Mouse (Mus musculus): Measurements from ENCODE around the gene Slc52a3.

The Slc52a3 gene

DNA sequence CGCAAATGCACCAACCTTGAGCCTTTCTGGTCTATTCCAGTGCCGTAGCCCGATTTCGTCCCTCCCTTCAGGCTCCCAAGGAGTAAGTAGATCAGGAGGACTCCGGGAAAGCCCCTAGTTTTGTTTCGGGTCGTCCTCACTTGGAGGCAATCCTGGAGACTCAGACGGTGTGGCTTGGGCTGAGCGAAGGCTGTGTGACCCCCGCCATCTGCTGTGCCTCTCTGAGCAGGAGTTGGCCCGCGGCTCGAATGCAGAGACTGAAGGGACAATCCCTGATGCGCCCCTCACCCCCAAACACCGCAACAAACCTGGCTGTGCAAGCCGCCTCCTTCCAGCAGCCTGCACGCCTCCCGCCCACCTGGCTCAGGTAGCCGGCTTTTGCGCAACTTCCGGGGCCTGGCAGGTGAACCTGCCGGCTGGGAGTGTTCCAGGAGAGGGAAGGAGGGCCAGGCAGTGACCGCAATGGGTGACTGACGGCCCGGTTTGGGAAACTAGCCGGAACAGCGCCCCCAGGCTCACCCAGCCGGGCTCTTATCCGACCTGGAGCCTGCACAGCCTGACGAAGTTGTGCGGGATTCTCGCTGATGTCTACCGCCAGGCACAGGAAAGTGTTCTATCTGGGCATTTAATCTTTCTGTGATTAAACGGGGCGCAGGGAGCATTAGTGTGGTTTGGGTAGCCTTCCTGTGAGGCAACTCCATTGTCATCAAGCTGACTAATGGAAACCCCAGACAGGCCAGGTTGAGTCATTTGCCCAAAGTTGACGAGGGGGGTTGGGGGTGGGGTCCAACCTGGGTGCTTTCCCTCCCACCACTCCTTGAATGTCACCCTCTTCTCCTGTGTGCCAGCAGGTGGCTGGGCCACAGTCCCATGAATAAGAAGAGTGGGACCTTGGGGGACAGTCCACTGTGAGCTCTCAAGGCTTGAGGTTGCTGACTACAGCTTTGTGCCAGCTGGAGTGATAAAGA, 22.4 kb upstream of the Slc52a3 start:
- in situ Hi-C loops (cut with MboI, MseI) = no loop called here

DNA sequence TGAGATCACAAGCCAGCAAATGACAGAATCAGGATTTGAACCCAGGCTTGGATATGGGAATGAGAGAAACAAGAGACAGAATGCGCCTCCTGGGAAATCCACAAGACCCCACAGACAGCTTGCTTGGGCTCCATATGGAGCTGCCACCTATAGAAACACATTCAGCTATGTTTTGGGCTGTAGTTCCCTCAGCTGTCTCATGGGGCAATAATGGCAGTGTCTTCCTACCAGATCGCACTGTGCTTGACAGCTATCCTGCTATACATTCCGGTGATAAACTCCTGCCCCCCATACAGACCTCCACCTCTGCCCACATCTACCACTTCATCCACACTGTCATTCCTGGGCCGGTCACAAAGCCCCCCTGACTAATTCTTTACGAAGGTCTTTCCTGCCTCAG, 21.0 kb upstream of the Slc52a3 start:
- in situ Hi-C loops (cut with MboI, MseI) = loop anchor here (25.0 kb wide), 1 partner anchor 1663 kb away; the partner anchor contains the start of gene Gm10130

DNA sequence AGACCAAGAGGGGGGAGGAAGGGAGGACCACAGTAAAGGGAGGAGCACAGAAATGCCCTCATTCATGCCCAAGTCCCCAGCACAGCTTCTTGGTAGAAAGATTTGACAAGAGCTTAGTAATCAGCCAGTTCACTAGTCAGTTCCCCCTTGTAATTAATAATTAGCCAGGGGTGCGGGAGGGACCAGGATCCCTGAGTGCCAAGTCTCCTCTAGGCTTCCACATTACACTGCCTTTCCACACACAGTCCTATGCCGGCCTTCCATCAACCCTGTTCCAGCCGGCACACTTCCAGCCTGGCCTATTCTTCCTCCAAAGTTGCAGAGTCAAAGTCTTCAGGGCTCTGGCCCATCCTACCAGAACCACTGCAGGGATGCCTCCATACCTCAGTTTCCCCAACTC, 20.2 kb upstream of the Slc52a3 start:
- in situ Hi-C loops (cut with MboI, MseI) = loop anchor here (25.0 kb wide), 1 partner anchor 1664 kb away; the partner anchor contains the start of gene Gm10130

DNA sequence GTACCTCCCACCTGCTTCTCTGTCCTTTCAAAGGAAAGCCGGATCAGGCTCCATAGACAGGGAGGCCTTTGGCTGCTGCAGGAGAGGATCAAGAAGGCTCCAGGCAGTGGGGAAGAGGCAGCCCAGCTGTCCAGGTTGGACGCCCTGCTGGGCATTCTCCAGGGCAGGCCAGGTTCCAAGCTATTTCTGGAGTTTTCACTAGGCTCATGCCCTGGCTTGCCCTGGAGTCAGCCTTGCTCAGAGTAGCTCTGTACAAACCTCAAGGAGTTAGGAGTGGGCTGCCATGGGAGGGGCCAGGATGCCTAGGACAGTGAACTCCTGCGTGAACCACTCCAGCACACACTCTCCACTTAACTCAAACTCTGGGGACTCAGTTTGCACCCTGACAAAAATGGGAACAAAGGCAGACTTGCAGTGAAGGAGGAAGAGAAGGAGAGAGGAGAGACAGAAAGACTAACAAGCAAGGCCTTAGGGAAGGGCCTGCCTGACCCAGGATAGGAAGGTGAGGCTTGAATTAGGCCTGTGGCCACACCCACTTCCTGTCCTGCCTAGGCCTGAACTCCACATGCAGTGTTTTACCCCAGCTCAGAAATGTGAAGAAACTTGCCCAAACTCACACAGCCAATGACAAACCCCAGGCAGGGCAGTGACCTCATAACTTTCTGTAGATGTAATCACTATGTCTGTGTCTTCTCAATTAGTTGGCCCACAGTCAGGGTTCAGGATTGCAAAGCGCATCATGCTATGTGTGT, 18.4 kb upstream of the Slc52a3 start:
- in situ Hi-C loops (cut with MboI, MseI) = loop anchor here (25.0 kb wide), 1 partner anchor 1666 kb away; the partner anchor contains the start of gene Gm10130

DNA sequence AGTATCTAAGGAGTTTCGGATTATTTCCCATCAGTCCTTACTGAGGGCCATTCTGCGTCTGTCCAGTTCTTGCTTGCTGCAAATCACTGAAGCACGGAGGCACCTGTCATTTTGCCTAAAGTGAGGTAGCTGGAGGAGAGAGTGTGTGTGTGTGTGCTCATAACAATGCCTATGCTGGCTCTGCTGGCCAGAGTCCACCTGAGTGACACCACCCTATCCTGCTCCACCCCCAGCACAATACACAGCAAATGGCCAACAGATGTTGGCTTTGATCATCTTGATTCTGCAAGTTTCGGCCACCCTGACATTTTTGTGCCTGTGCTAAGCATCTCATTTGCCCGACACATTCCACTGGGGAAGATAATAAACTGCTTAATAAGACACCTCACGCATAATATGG, 17.8 kb upstream of the Slc52a3 start:
- in situ Hi-C loops (cut with MboI, MseI) = loop anchor here (25.0 kb wide), 1 partner anchor 1666 kb away; the partner anchor contains the start of gene Gm10130

DNA sequence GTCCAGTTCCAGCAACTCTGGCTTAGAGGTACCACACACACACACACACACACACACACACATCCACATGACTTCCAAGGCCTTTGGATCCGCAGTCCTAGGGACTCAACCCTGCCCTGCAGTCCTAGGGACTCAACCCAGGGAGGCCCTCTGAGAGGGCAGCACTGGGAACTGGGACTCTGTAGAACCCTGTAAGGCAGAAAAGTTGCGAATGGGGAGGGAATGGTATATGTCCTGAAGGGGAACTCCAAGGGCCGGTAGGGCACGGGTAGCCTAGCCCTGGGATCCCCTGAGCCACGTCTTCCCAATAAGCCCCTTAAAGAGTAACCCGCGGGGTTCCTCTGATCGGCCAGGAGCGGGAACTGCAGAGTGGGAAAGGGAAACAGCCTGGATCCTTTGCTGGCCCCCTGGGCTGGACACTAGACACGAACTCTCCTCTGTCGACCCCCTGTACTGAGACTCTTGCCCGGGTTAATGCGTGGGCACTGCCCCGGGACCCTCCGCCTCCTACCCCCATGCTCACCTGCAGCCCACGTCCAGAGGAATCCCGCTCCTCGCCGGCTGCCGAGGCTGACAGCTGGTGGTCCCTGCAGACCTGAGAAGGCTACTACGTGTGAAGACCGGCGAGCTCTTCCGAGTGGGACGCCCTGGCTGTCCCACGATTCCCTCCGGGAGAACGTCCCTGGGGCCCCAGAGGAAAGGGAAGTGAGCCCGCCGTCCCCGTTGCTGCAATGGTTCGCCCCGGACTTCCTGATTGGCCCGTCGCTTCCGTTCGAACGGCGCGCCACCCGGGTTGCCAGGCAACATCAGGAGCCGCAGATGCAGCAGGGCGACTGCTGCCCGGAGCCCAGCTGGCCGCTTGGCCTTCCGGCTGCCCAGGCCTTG, 16.6 kb upstream of the Slc52a3 start, which contains the start of gene Fam110a:
Gene Fam110a, minus strand, starts transcription at position 750 of the 885 bp plus-strand sequence.
- in situ Hi-C loops (cut with MboI, MseI) = loop anchor here (25.0 kb wide), 1 partner anchor 1667 kb away; the partner anchor contains the start of gene Gm10130

DNA sequence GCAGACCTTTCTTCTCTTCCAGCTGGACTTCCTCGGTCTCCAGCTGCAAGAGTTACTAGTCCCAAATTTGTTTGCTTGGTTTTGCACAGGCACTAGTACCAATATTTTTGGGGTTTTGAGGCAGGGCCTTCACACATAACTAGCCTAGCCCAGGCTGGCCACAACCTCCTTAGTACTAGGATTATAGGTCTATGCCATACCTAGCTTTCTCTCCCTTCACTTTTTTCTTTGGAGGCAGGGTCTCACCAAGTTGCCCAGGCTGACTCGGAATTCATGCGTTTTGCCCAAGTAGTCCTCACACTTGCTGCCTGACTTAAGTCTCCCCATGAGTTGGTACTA, 16.0 kb upstream of the Slc52a3 start:
- in situ Hi-C loops (cut with MboI, MseI) = loop anchor here (25.0 kb wide), 1 partner anchor 1668 kb away; the partner anchor contains the start of gene Gm10130

DNA sequence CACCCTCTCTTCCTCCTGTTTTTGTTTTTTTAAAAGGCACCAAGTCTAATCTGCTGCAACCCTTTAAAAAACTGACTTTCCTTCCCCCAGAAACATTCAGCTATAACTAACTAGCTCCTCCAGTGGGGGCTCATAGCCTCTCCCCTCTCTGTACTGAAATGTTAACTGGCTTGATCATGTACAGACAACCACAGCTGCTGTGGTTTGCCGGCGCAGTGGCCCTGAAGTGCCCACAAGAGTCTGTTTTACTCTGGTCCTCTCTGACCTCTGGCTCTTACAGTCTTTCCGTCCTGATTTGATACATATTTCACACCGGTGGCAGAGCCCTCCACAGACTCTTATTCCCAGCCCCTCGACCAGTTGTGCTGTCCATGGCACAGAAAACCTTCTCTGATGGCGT, 15.0 kb upstream of the Slc52a3 start:
- in situ Hi-C loops (cut with MboI, MseI) = loop anchor here (25.0 kb wide), 1 partner anchor 1669 kb away; the partner anchor contains the start of gene Gm10130

DNA sequence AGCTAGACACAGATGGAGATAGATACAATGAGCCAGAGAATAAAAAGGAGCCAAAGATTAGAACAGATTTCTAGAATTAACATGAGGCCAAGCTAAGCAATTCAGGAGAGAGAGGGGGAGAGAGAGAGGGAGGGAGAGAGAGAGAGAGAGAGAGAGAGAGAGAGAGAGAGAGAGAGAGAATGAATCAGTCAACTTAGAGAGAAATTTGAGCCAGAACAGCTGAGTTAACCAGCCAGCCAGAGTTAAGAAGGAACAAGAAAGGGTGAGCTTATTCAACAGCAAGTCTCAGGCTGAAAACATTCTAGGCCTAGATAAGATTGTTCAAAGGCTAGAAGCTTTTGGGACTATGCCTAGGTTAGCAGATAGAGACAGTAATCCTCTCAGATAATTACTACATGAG, 13.8 kb upstream of the Slc52a3 start:
- in situ Hi-C loops (cut with MboI, MseI) = loop anchor here (25.0 kb wide), 1 partner anchor 1670 kb away; the partner anchor contains the start of gene Gm10130

DNA sequence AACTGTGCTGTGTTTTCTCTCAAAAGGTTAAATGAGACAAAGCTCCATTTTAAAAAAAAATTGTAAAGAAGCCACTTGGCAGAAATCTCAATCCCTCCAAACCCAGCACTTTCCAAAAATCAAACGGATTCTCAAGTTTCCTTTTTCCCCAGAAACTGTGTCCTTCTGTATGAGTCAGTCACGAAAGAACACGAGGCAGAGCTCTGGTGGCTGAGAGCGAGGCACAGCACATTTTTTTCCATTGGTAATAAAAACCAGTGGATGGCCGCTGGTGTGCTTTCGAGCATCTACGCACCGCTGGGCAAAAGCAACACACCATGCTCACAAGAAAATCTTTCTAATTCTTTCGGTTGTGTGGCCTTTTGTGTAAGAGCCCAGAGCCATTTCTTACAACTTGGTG, 12.3 kb upstream of the Slc52a3 start:
- in situ Hi-C loops (cut with MboI, MseI) = loop anchor here (25.0 kb wide), 1 partner anchor 1672 kb away; the partner anchor contains the start of gene Gm10130

DNA sequence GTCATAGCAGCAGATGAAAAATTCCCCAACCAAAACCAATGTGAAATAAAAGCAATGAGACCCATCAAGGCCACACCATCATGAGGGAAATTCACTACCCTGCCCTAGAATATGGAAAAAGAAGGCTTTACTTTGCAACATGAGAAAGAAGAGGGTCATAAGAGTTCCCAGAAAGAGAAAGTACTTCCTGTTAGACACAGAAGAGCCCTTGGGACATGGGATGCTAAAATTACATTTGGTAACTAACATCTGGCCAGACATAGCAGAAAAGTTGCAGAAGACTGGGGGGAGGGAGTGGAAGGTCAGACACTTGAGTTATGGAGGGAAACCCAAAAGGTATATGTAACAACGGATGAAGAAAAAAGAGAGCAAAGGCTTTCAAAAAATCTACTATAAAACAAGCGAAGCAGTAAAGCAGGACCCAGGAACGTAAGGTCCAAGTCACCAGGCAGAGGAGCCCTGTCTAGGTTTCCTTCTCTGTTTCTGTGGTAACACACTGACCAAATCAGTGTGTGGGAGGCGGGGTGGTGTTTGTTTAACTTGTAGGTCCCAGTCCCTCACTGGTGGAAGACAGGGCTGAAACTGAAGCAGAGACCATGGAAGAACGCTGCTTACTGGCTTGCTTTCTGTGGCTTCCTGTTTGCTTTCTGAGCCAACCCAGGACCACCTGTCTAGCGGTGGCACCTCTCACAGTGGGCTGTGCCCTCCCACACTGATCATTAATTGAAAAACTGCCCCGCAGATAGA, 10.7 kb upstream of the Slc52a3 start:
- in situ Hi-C loops (cut with MboI, MseI) = loop anchor here (25.0 kb wide), 1 partner anchor 1673 kb away; the partner anchor contains the start of gene Gm10130

DNA sequence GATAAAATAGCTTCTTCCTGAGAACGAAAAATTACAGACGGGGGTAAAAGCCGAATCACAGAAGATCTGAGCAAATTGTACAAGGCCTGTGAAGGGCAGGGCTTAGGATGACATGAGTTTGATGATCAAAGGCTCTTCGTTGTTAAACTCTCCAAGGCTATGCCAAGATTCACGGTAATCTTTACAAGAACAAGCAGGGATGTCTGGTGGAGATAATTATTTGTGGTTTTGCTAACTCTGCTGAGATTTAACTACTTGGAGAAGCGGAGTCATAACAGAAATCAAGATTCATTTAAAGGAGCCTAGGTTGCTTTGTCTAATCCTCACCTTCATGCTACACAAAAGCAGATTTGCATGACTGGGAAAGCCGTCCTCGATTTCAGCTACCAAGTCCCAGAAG, 9.4 kb upstream of the Slc52a3 start:
- in situ Hi-C loops (cut with MboI, MseI) = loop anchor here (25.0 kb wide), 1 partner anchor 1675 kb away; the partner anchor contains the start of gene Gm10130

DNA sequence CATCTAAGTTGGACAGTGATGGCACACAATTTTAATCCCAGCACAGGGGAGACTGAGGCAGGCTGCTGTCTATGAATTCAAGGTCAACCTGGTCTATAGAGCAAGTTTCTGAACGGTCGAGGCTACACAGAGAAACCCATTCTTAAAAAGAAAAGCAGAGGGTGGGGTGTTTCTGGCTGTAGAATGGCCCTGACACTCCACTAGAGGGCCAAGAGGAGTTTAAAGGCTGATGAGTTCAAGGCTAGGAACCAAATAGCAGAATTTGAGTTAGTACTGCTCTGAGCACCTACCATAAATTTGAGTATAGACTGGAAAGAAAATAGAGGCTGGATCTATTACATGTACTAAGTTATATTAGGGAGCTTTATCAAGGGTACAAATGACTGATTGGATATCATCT, 7.3 kb upstream of the Slc52a3 start:
- in situ Hi-C loops (cut with MboI, MseI) = loop anchor here (25.0 kb wide), 1 partner anchor 1677 kb away; the partner anchor contains the start of gene Gm10130

DNA sequence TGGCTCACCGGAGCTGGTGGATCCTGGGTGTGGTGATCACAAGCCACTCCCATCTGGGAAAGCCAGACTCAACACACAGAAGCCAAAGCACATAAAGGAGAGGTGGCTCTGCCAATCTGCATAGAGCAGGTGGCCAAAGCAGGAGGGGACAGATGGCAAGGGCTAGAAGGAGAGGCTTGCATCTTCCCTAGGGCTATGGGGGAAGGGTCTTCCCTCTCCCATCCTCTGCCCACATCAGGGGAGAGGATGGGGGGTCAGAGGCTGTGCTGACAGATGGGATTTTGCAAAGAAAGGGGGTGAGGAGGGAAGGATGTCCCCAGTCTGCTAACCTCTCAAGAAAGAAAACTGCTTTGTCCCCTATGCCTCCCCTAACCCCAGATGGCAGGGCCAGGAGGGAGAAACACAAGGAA, 5.3 kb upstream of the Slc52a3 start:
- in situ Hi-C loops (cut with MboI, MseI) = loop anchor here (25.0 kb wide), 1 partner anchor 1679 kb away; the partner anchor contains the start of gene Gm10130

DNA sequence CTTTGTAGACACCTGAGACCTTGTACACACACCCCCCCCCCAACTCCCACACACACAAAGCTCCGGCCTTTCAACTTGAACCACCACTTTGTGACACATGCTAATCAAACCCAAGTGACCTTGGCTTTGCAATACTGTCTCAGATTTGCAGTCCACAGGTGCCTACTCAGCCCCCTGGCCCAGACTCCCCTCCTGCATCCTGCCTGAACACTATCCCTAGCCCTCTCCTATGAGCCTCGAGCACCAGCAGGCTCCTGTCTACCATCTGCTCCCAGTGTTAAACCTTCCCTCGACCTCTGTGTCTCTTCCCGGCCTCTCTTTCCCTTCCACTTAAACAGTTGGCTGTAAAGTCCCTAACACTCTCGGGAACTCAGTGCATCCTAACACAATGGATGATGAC, 4.9 kb upstream of the Slc52a3 start:
- in situ Hi-C loops (cut with MboI, MseI) = loop anchor here (25.0 kb wide), 1 partner anchor 1679 kb away; the partner anchor contains the start of gene Gm10130

DNA sequence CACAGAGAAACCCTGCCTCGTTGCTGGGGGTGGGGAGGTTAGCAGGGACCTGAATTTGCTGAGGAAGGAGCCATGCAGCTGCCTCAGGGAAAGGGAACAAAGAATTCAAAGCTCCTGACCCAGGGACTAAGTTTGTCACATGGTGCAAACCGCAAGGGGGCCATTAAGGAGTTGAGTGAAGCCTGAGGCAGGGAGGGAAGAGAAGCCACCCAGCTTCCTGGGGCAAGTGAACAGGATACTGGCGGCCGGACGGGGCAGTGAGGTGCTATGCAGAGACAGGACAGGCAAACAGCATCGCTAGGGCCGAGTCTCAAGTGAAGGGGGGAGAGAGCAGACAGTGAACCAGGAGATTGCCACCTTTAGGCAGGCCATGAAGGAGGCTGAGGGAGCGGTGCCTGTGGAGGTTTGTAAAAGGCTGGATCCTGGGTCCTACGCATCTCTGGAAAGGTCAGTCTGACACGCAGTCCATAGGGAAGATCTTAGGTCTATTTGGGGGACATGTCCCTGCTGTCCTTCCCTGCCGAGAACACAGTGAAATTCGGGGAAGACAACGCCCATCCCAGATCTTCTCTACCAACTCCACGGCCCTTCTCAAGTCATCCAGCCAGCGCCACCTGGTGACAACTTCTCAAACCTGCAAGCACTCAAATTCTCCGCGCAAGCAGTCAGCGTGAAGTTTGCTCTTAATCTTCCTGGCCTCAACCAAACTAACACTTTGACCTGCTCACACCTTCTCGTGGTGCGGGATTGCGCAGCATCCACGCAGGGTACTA, 1.8 kb upstream of the Slc52a3 start:
- in situ Hi-C loops (cut with MboI, MseI) = loop anchor here (5.0 to 25.0 kb wide), 2 partner anchors 52 to 1682 kb away; partner anchors contain the start of gene Gm10130

DNA sequence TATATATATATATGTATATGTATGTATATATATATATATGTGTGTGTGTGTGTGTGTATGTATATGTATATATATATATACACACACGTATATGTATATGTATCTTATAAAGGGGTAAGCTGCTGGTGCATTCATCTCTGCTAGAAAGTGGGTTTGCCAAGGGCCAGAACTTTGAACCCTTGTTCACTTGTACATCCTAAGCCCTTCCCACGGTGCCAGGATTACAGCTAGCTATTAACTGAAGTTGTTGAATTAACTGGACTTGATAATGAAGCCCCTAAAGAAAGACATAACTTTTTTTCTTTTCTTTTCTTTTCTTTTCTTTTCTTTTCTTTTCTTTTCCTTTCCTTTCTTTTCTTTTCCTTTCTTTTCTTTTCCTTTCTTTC, 872 bp downstream of the Slc52a3 start:
- in situ Hi-C loops (cut with MboI, MseI) = loop anchor here (5.0 to 25.0 kb wide), 2 partner anchors 55 to 1685 kb away; partner anchors contain the start of gene Gm10130

DNA sequence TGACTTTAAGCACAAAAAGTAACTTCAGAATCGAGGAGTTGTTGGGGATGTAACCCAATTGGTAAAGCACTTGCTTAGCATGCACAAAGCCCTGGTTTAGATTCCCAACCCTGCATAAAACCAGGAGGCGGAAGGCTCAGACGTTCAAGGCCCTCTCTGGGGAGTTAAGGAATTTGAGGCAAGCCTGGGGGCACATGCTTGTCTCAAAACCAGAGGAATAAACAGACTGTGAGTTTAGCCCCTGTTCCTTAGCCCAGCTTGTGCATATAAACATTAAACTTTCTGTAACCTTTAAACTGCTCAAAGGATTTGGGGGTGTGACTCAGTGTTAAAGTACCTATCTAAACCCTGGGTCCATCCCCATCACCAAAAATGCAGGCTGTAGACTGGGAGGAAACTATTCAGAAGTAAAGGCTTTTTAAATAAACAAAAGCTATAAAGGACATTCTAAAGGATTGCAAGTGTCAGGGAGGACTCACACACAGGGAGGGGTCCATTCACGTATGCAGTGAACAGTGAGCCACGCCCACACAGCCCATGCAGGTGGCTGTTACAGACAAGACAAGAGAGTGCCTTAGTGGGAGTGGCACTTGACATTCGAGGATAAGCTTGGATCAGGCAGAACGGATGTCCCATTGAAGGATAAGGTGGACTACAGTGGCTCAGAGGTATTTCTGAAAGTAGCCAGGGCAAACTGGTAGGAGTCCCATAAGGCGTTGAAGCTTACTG, 1.6 kb downstream of the Slc52a3 start:
- in situ Hi-C loops (cut with MboI, MseI) = loop anchor here (5.0 to 25.0 kb wide), 2 partner anchors 56 to 1686 kb away; partner anchors contain the start of gene Gm10130
